Mouse (Mus musculus): ENCODE measurements around the gene Ret.

- TF ChIP-seq CTCF (IDR thresholded peaks at IDR 0.05) (no peak), EP300 (IDR thresholded peaks at IDR 0.05) (no peak)
Measured at GRCm38 (mm10) chr6:118137148-118137547, 60.4 kb downstream of the Ret start.

All from lung, postnatal 0 days (tissue).